Mouse (Mus musculus) monocyte, adult 2 months (primary cell): ENCODE results near the gene Man1a2.
A peak's percentile ranks its signal among the peaks of the same experiment; 100 is the strongest.

Experiments
- DNase-seq, 2 experiments: peaks; one replicate each; pipeline ENCODE4 v3.0.0; 2022; ENCODE audit warnings: low spot score in 2 of 2, low read depth in 1 of 2

The Man1a2 gene

GRCm38 (mm10) chr3:100685087-100685762 is at the start of gene Man1a2:
Man1a2 (minus strand) TSS chr3:100685503.
- peak; percentile 53 to 79 for DNase-seq

- DNase-seq, result no peak
Observed at GRCm38 (mm10) chr3:100734482-100735154, 49.3 kb upstream of the Man1a2 start.

DNA sequence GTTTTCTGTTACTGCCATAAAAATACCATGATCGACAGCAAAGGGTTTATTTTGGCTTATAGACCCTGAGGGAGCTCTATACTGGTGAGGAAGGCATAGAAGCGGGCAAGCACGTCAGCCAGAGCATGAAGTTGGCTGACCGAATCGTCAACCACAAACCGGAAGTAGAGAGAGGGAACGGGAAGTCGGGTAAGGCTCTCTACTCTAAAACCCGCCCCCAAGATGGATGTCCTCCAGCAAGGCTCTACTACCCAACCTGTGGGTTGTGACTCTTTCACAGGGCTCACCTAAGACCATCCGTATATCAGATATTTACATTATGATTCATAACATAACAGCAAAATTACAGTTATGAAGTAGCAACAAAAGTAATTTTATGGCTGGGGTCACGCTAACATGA is 46.6 kb upstream of the Man1a2 start:
- no peak for DNase-seq

- DNase-seq, result no peak
Observed at GRCm38 (mm10) chr3:100731347-100731746, 46.0 kb upstream of the Man1a2 start.

DNA sequence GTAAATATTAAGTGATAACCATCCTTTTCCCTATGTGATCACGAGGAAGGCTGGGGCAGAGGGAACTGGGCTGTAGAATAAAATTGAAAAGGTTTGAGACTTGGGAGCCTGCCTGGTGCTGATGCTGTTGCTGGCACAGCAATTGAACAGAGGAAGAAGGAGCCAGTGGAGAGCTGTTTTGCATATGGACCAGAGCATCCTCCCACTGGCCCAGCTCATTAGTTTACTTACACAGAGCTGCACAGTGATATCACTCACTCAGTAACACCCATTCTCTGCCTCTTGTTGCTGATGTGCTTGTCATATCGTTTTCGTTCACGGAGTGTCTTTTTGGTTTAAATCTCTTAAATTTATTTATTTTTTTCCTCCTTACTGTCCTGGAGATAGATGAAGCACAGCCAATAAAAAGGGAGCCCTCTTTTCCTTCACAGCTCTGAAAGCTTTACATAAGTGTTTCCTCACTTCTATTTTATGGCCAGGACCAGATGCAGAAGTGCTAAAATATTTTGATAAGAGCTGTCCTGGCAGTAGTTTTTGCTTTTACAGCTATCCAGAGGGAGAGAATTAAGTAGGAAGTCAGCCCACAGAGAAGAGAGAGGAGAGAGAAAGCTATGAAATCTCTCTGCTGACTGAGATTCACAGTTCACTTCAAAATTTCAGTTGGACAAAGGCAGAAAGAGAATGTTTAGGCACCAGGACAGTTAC is 42.9 kb upstream of the Man1a2 start:
- DNase-seq, result no peak

- DNase-seq, result no peak
Observed at GRCm38 (mm10) chr3:100725960-100726674, 40.8 kb upstream of the Man1a2 start.

DNA sequence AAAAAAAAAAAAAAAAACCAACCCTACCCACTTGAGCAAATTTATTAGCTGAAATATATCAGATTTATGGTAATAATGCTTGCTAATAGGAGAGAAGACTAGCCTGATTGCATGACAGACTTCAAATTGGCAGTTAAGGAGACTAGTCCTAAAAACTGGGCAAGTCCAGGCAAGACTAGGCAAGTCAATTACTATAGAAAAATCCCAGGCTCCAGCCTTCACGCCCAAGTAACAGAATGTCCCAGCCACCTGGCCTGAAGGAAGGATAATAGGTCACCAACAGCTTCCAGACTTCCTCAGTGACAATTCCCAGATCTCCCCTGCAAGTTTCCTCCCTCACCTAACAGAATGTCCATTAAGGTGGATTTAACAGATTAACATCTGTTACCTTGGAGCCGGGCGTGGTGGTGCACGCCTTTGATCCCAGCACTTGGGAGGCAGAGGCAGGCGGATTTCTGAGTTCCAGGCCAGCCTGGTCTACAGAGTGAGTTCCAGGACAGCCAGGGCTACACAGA is 35.5 kb upstream of the Man1a2 start:
- no peak for DNase-seq

DNA sequence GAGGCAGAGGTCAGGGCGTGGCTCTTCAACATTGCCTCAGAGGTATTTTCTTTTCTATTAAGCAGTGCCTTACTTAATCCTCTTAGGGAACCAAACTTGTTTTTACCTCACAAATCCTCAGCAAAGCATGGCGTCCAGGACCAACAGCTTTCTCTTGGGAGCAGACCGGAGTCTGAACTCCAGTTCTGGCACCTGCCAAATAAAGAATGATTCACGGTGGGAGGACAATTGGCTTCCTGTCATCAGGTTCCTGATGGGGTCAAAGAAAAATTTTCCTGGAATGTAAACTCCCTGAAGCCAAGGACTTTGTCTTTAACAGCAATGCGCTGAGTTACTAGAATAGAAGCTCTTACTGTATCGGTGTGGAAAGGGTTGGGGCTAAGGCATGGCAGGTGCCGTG is 30.9 kb upstream of the Man1a2 start:
- no peak for DNase-seq

DNA sequence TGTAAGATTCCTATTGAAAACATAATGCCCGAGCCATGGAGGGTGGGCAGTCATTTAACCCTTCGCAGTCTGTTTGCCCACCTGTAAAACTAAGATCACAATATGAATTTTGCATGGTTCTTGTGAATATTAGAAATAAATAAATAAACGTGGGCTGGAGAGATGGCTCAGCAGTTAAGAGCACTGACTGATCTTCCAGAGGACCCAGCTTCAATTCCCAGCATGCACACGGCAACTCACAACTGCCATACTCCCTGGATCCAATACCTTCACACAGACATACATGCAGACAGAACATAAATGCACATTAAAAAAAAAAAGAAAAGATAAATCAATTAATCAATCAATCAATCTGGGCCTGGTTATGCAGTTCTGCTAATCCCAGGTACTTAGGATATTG is 30.1 kb upstream of the Man1a2 start:
- DNase-seq, result no peak

GRCm38 (mm10) chr3:100713142-100714005 is 28.1 kb upstream of the Man1a2 start:
- DNase-seq, result no peak

- peak in 1 of 2 experiments; percentile 19 for DNase-seq
Observed at GRCm38 (mm10) chr3:100712140-100712539, 26.8 kb upstream of the Man1a2 start.

DNA sequence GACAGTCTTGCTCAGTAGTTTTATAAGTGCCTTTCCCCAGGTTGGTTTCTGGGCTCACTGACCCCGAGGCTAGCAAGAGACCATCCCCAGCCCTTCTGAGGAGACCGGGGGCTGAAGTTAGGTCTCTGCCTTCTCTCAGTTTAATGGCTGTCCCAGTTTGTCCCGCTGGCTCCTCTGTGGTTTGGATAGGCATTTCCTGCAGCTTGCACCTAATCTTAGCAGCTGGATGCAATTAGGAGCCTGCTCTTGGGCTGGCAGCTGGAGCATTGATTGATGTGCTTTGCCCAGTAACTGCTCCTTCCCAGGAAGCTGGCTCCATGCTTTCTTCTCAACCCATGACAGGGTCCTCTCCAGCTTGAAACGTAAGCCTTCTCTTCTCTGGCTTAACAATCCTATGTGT is 26.2 kb upstream of the Man1a2 start:
- DNase-seq, result no peak

DNA sequence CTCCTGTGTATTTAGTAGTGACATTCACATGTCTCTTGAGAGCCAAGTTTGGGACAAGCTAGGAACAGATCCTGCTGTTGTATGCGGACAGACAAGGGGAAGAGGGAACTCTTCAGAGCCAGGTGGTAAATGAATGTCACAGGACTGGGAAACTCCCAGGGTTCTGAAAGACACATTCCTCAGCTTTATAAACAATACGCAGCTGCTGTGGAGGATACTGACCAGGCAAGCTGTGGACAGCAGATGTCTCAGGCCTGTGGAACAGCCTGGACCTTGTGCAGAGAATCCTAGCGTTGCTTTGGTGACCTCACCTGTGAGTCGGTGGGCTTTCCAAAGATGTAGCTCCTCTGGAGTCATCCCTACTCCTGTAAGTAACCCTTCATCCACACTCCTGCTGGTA is 21.8 kb upstream of the Man1a2 start:
- DNase-seq, result no peak

DNA sequence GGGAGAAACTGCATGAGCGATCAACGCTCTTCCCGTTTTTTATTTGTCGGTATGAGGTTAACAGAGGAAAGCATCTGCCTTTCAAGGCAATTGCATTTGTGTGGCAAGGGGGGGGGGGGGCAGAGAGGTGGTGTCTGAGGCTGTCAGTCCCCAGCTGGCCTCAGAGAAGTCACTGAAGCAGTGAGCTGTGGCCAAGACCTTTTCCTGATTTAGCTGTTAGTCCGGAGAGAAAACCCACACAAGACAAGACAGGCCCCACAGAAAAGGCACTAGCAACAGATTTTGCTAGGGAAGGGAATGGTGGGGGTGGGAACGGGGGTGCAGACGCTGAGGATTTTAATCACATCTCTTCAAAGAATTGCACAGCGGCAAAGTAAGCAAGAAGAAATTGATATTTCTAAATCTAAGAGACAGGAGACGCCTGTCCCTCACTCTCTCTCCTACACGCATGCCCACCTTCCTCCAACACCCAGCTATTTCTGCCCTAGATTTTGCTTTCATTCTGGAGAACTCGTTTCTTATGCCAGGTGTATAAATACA is 19.9 kb upstream of the Man1a2 start:
- no peak for DNase-seq

DNA sequence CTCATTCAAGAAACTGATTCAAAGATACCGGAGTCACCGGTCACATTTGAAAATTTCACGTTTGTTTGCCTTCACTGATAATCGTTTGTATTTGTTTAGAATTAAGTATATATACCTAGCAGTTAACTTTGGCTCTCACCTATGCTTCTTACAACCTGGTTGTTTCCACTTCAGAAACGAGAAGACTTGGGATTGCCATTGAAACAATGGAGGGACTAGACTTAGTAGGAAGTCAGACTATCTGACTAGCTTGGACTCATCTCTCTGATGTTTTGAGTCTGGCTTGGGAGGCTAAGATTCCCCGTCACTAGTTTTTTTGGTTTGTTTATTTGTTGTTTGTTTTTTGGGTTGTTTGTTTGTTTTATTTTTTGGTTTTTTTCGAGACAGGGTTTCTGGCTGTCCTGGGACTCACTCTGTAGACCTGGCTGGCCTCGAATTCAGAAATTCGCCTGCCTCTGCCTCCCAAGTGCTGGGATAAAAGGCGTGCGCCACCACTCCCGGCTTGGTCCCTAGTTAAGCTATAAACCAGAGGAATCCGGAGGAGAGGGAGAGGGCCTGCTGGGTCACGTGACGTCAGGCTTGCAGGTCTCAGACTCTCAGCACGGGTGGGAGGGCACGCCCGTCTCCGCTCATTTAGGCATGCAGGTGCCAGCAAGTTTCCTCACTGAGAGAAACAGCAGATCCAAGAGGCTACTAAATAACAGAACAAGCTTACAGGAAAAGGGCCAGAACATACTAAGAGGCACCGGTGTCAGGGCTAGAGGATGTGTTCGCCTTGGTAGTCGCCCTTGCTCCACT is 18.7 kb upstream of the Man1a2 start:
- no peak for DNase-seq

DNA sequence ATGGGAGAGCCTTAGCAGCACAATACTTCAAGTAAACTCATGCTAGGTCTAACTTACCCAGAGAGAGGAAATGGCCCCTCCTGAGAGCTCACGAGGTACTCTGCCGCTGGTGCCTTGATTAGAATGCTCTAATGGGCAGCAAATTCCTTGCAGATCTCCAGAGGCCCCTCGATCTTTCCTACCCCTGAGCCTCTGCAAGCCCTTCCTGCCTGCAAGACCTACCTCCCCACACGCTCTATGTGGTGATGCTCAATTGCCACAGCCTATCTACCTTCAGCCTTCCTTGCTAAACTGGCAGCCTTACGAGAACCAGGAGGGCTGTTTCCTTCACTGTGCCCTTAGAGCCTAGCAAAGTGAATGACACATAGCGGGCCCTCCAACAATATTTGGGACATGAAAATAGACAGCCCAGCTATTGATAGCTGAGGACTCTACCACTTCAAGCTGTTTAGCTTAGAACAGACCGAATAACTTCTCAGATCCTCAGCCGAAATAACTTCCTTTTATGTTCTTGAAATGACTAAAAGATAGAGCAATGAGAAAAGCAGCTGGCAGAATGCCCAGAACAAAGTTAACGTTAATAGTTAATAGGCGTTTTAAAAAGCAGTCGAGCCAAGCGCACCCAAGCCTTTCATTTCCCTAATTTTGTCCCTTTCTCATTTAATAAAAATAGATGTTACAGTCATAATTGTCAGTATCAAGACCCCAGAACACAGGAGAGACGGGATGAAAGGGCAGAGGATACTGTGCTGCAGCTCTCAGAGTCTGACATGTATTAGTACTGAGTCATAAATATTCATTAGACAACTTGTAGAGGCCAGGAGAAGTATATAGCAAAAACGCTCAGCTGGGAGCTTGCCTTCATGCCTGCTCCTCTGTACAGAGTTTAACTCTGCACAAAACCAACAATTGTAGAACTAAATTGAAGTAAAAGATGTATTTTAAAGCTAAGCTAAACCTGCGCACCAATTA is 17.9 kb upstream of the Man1a2 start:
- peak; percentile 12 to 25 for DNase-seq

DNA sequence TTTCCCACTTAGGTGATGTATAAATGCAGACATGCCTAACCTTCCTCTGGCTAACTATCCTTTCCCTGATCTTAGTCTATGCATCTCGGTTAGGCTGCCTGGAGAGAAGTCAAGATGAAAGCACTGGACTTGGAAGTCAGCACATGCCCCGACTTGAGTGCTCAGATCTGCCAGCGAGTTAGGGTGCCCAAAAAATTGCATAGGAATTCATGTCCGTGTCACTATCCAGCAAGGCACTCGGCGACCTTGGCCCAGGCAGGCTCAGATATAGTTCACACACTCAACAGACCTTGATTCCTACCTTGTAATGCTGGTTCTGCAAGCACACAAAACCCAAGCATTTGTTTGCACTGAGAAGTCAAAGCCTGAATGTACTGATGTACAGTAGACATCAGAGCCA is 3.4 kb upstream of the Man1a2 start:
- DNase-seq, result no peak

DNA sequence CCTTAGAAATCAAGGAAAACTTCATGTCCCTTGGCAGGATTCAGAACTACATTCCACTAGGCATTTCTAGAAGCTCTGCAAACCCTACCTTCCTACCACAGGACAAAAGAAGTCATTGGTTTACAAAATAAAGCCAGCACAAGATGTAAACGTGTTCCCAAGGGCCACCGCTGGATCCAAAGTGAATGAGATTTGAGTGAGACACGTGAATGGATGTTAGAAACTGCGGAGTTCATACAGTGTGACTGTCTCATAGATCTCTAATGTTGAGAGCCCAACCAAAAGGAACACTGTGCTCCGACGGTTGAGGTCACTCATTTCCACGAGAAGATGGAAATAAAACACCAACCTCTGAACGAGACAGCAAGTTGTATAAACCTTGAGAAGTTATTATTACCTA is 1.5 kb upstream of the Man1a2 start:
- no peak for DNase-seq
